Mouse (Mus musculus) testis, adult 2 months (tissue): ENCODE measurements around the gene Fas. TPM values are rescaled to one million over a fixed set of nuclear protein-coding genes. Genes with fewer than 3 reads are reported as not detected.

Experiments used
- H3K27ac ChIP-seq: fragments of 200-500 bp; 2 replicates; pipeline ENCODE4 v1.5.1; 2012; ENCODE audit warnings: low read depth, low read length; ENCODE audit not compliant: control insufficient read depth, insufficient read depth
- H3K27me3 ChIP-seq: fragments of 200-500 bp; 2 replicates; pipeline ENCODE4 v1.6.1; 2012; ENCODE audit warnings: mild to moderate bottlenecking, low read length, moderate library complexity; ENCODE audit not compliant: control insufficient read depth, insufficient read depth
- H3K36me3 ChIP-seq: fragments of 200-500 bp; 2 replicates; pipeline ENCODE4 v1.6.1; 2012; ENCODE audit warnings: mild to moderate bottlenecking, low read length; ENCODE audit not compliant: control insufficient read depth, insufficient read depth
- H3K4me1 ChIP-seq: fragments of 200-500 bp; 2 replicates; pipeline ENCODE4 v1.6.1; 2012; ENCODE audit warnings: low read length; ENCODE audit not compliant: control insufficient read depth, insufficient read depth
- H3K4me3 ChIP-seq: fragments of 200-500 bp; 2 replicates; pipeline ENCODE4 v1.5.1; 2012; ENCODE audit warnings: low read depth, mild to moderate bottlenecking, low read length, moderate library complexity, mixed read lengths; ENCODE audit not compliant: control insufficient read depth
- CTCF ChIP-seq: fragments of 200-500 bp; IDR thresholded peaks from 2 replicates; pipeline ENCODE4 v1.5.1; 2012; ENCODE audit warnings: low read depth, mild to moderate bottlenecking, inconsistent platforms, low read length, moderate library complexity; ENCODE audit not compliant: control insufficient read depth, insufficient read depth, insufficient replicate concordance
- POLR2A ChIP-seq: fragments of 200-500 bp; IDR thresholded peaks from 2 replicates; pipeline ENCODE4 v1.6.1; 2012; ENCODE audit warnings: low read depth, mild to moderate bottlenecking, inconsistent platforms, low read length, moderate library complexity; ENCODE audit not compliant: control insufficient read depth
- polyA plus RNA-seq: library from polyadenylated mRNA; depleted of rRNA; stranded (reverse); fragments of >200 nt; gene quantifications from 2 replicates; pipeline ENCODE4 v1.2.3, GENCODE M21; 2012

The Fas gene
- polyA plus RNA-seq, 1 experiment = not detected

DNA sequence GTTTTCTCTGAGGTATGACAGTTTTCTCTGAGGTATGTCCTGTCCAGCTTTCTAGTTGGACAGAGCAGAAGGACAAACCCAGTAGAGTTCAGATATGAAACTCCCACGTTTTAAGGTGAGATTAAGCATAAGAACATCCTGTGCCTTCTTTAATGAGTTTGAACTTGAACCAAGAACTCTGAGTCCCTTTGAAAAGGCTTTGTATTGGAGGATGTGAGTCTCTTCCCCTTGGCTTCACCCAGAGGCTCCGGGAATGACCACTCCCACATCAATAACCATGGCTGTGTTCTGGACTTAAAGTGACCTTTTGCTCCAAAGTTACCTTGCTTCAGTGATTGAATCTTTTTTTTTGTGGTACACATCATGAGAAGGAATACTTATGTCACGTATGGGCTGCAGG, 37.6 kb downstream of the Fas start:
- Histone ChIP-seq H3K27me3 (no peaks in the 10 kb centered on the region), H3K36me3 (no peaks in the 10 kb centered on the region), H3K4me3 (no peak overlapping the region), H3K4me1 (no peaks in the 10 kb centered on the region), H3K27ac (no peak overlapping the region)
- TF ChIP-seq CTCF = no peak
- TF ChIP-seq POLR2A = no peak

DNA sequence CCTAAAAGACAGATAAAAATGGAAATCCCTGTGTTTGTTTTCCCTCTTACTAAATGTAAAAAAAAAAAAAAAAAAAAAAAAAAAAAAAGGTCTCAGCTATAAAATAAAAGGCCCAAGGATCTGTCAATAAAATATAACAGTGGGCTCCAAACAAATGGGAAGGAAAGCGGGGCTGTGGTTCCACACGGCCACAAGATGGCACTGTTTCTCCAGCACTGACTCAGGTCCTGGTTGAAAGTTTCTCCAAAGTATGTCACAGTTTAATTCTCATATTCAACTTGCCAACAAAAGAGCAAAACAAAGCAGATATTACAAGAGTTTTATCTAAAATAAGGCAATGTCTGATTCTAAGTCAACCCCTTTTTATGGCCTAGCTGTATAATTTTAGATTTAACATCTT, 43.8 kb downstream of the Fas start:
- TF ChIP-seq CTCF (peak; percentile 67; the same call in 1 of the 2 replicates), POLR2A (no peak)

DNA sequence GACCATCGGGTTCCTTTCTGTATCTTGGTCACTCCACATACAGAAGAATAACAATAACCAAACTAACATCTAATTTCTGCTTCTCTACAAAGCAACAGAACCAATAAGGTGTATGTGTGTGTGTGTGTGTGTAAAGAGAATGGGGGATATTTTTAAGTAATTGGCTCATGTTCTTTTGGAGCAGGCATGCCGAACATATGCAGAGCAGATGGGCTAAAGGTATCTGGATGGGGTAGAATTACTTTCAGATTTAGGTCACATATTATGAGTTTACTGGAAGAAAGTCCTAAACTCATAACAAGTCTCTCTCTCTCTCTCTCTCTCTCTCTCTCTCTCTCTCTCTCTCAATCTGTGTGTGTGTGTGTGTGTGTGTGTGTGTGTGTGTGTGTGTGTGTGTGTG, 54.2 kb downstream of the Fas start:
- no peaks in the 10 kb centered on the region for H3K4me1 ChIP-seq
- no peak overlapping the region for H3K4me3 ChIP-seq
- no peak overlapping the region for H3K27ac ChIP-seq
- no peaks in the 10 kb centered on the region for H3K27me3 ChIP-seq
- TF ChIP-seq CTCF = no peak
- no peak for TF ChIP-seq POLR2A
- no peaks in the 10 kb centered on the region for H3K36me3 ChIP-seq

More for the DNA sequence above, 43.8 kb downstream of the Fas start:
- no peaks in the 10 kb centered on the region for H3K4me1 ChIP-seq
- no peaks in the 10 kb centered on the region for H3K36me3 ChIP-seq
- no peaks in the 10 kb centered on the region for H3K27me3 ChIP-seq
- H3K4me3 ChIP-seq = no peak overlapping the region
- no peak overlapping the region for H3K27ac ChIP-seq

- H3K27me3 ChIP-seq = no peaks in the 10 kb centered on the region
- no peaks in the 10 kb centered on the region for H3K36me3 ChIP-seq
- H3K27ac ChIP-seq = no peak overlapping the region
- TF ChIP-seq POLR2A (no peak), CTCF (no peak)
- H3K4me3 ChIP-seq = no peak overlapping the region
- no peaks in the 10 kb centered on the region for H3K4me1 ChIP-seq
Measured at GRCm38 (mm10) chr19:34345616-34346267, 55.3 kb downstream of the Fas start.

DNA sequence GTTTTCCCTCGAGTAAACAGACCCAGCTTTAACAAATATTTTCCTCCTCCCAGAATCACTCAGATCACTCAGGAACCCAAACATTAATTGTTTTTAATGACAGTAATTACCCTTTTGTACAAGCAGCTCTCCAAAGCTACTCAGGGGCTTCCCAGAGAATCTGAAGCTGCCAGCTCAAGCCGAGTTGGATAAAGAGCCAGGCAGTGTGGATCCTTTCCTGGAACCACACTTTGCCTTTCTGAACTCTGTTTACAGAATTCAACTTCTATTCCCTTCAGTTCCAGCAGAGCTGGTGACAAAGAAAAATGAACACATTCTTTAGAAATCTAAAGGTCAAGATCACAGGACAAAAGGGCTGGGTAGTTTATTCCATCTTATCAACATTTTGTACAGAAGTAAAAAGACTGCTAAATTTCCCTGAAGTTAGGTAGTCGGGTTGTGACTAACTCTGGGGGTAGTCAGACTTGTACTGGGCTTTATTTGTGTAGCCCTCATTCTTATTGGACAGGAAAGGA, 62.9 kb downstream of the Fas start:
- TF ChIP-seq POLR2A (no peak), CTCF (no peak)
- Histone ChIP-seq H3K36me3 (no peaks in the 10 kb centered on the region), H3K4me3 (no peak overlapping the region), H3K4me1 (no peaks in the 10 kb centered on the region), H3K27ac (no peak overlapping the region), H3K27me3 (no peaks in the 10 kb centered on the region)

- no peak overlapping the region for H3K4me3 ChIP-seq
- no peak for TF ChIP-seq CTCF
- no peak for TF ChIP-seq POLR2A
- H3K4me1 ChIP-seq = no peaks in the 10 kb centered on the region
- H3K27ac ChIP-seq = no peak overlapping the region
- H3K27me3 ChIP-seq = no peaks in the 10 kb centered on the region
- no peaks in the 10 kb centered on the region for H3K36me3 ChIP-seq
Measured at GRCm38 (mm10) chr19:34362639-34363038, 72.2 kb downstream of the Fas start.

- Histone ChIP-seq H3K27me3 (no peaks in the 10 kb centered on the region), H3K36me3 (no peaks in the 10 kb centered on the region), H3K4me1 (no peaks in the 10 kb centered on the region), H3K4me3 (no peak overlapping the region), H3K27ac (no peak overlapping the region)
- no peak for TF ChIP-seq CTCF
- TF ChIP-seq POLR2A = no peak
Measured at GRCm38 (mm10) chr19:34369551-34369950, 79.1 kb downstream of the Fas start.
